Mouse (Mus musculus) midbrain, postnatal 0 days (tissue): ENCODE results near the gene Abhd12. TPM values are rescaled to one million over a fixed set of nuclear protein-coding genes. Genes with fewer than 3 reads are reported as not detected.

Source experiments
- ATAC-seq: fragments of 200-750 bp; cut with Nextera tagmentation; 2 replicates; pipeline ENCODE4 v1.8.0; 2017; ENCODE audit warnings: moderate number of reproducible peaks, mild to moderate bottlenecking, moderate TSS enrichment, moderate library complexity; ENCODE audit not compliant: low FRiP score
- DNase-seq: peaks from one replicate; pipeline ENCODE4 v3.0.0-alpha.2; 2015; ENCODE audit warnings: low spot score
- H3K27ac ChIP-seq: fragments of 300-500 bp; sonication (generic); 2 replicates; pipeline ENCODE4 v1.5.1; 2014; ENCODE audit warnings: low read depth, mild to moderate bottlenecking, low read length, mixed read lengths
- H3K27me3 ChIP-seq: fragments of 300-500 bp; sonication (generic); 2 replicates; pipeline ENCODE4 v1.6.1; 2014; ENCODE audit warnings: low read length, control low read depth, mixed read lengths; ENCODE audit not compliant: insufficient read depth
- H3K36me3 ChIP-seq: fragments of 300-500 bp; sonication (generic); 2 replicates; pipeline ENCODE4 v1.6.1; 2014; ENCODE audit warnings: low read length, control low read depth, mixed read lengths; ENCODE audit not compliant: insufficient read depth
- H3K4me1 ChIP-seq: fragments of 300-500 bp; sonication (generic); 2 replicates; pipeline ENCODE4 v1.6.1; 2014; ENCODE audit warnings: mild to moderate bottlenecking, control low read depth, antibody characterized with exemption, low read length, mixed read lengths; ENCODE audit not compliant: insufficient read depth
- H3K4me2 ChIP-seq: fragments of 300-500 bp; sonication (generic); 2 replicates; pipeline ENCODE4 v1.6.1; 2014; ENCODE audit warnings: low read depth, mild to moderate bottlenecking, low read length, mixed read lengths; ENCODE audit not compliant: poor library complexity, severe bottlenecking
- H3K4me3 ChIP-seq: fragments of 300-500 bp; sonication (generic); 2 replicates; pipeline ENCODE4 v1.5.1; 2014; ENCODE audit warnings: low read depth, mild to moderate bottlenecking, low read length, moderate library complexity
- H3K9ac ChIP-seq: fragments of 300-500 bp; sonication (generic); replicated peaks from 2 replicates; pipeline ENCODE4 v1.6.1; 2014; ENCODE audit warnings: mild to moderate bottlenecking, low read length, moderate library complexity, mixed read lengths; ENCODE audit not compliant: poor library complexity, severe bottlenecking
- H3K9me3 ChIP-seq: fragments of 300-500 bp; sonication (generic); 2 replicates; pipeline ENCODE4 v1.6.1; 2016; ENCODE audit warnings: low read length, control low read depth
- CTCF ChIP-seq: IDR thresholded peaks from 2 replicates; pipeline ENCODE4 v1.5.1; 2016; ENCODE audit warnings: antibody characterized with exemption, mild to moderate bottlenecking
- WGBS: fragments of 180-500 bp; shearing (Covaris S2); extraction: QIAGEN DNeasy Blood & Tissue Kit; methylation state at CpG from one replicate; pipeline ENCODE4 v1.1.7; 2014; 5-methylcytosine and 5-hydroxymethylcytosine counted together
- polyA plus RNA-seq: library from polyadenylated mRNA; unstranded; fragments of >200 nt; fragmentation: Nextera tagmentation; extraction: Ambion mirVana; gene quantifications from 2 replicates; pipeline ENCODE4 v1.2.1, GENCODE M21; 2015
- total RNA-seq: library from RNA; depleted of rRNA; stranded (reverse); fragments of >200 nt; gene quantifications from 2 replicates; pipeline ENCODE4 v1.2.3, GENCODE M21; 2014

Abhd12 gene
- total and polyA plus RNA-seq, 2 experiments from 2014 or later: 144 to 156 TPM

GRCm38 (mm10) chr2:150830011-150830410 is 74.5 kb downstream of the Abhd12 start:
- H3K27me3 ChIP-seq: no peaks in the 10 kb centered on the region
- H3K27ac ChIP-seq: no peak overlapping the region
- H3K9ac ChIP-seq: no peak overlapping the region
- H3K4me1 ChIP-seq: no peaks in the 10 kb centered on the region
- no peak overlapping the region for H3K4me2 ChIP-seq
- no peak for ATAC-seq
- H3K36me3 ChIP-seq: peaks cover 82% of the 10 kb centered on the region
- DNase-seq: no peak
- WGBS: 73% methylated on average over 2 of the region's 2 CpGs
- TF ChIP-seq CTCF: no peak
- H3K4me3 ChIP-seq: no peak overlapping the region
- H3K9me3 ChIP-seq: no peaks in the 10 kb centered on the region

- Histone ChIP-seq H3K9me3 (no peaks in the 10 kb centered on the region), H3K4me3 (no peak overlapping the region), H3K4me1 (no peaks in the 10 kb centered on the region), H3K27ac (no peak overlapping the region), H3K36me3 (peaks cover 83% of the 10 kb centered on the region), H3K27me3 (no peaks in the 10 kb centered on the region), H3K4me2 (no peak overlapping the region), H3K9ac (no peak overlapping the region)
- TF ChIP-seq CTCF: no peak; the same call in 1 of the 2 replicates
- DNase-seq (no peak), ATAC-seq (no peak)
- WGBS: 91% methylated on average over 4 of the region's 4 CpGs
Observed at GRCm38 (mm10) chr2:150828654-150829053, 75.9 kb downstream of the Abhd12 start.

- Histone ChIP-seq H3K4me2 (no peak overlapping the region), H3K27me3 (no peaks in the 10 kb centered on the region), H3K4me3 (no peak overlapping the region), H3K9me3 (no peaks in the 10 kb centered on the region), H3K27ac (no peak overlapping the region), H3K4me1 (no peaks in the 10 kb centered on the region), H3K36me3 (peaks cover 82% of the 10 kb centered on the region), H3K9ac (no peak overlapping the region)
- peak; percentile 32 for TF ChIP-seq CTCF
- ATAC-seq: no peak
- DNase-seq: no peak
- WGBS: 97% methylated on average over 3 of the region's 3 CpGs
Observed at GRCm38 (mm10) chr2:150828164-150828563, 76.4 kb downstream of the Abhd12 start.

GRCm38 (mm10) chr2:150826426-150826825 is 78.1 kb downstream of the Abhd12 start:
- no peak overlapping the region for H3K27ac ChIP-seq
- H3K36me3 ChIP-seq: peaks cover 80% of the 10 kb centered on the region
- no peaks in the 10 kb centered on the region for H3K4me1 ChIP-seq
- no peaks in the 10 kb centered on the region for H3K27me3 ChIP-seq
- H3K4me3 ChIP-seq: no peak overlapping the region
- 94% methylated on average over 3 of the region's 3 CpGs for WGBS
- DNase-seq (no peak), ATAC-seq (no peak)
- no peak overlapping the region for H3K9ac ChIP-seq
- TF ChIP-seq CTCF: no peak
- no peaks in the 10 kb centered on the region for H3K9me3 ChIP-seq
- H3K4me2 ChIP-seq: no peak overlapping the region

GRCm38 (mm10) chr2:150822987-150823386 is 81.6 kb downstream of the Abhd12 start:
- no peak for ATAC-seq
- Histone ChIP-seq H3K4me2 (no peak overlapping the region), H3K27ac (no peak overlapping the region), H3K4me3 (no peak overlapping the region), H3K4me1 (no peaks in the 10 kb centered on the region), H3K27me3 (no peaks in the 10 kb centered on the region), H3K9ac (no peak overlapping the region), H3K9me3 (no peaks in the 10 kb centered on the region), H3K36me3 (peaks cover 80% of the 10 kb centered on the region)
- WGBS: 74% methylated on average over 8 of the region's 8 CpGs
- no peak for TF ChIP-seq CTCF
- no peak for DNase-seq

- ATAC-seq: no peak
- Histone ChIP-seq H3K4me1 (no peaks in the 10 kb centered on the region), H3K9ac (no peak overlapping the region), H3K27me3 (no peaks in the 10 kb centered on the region), H3K9me3 (no peaks in the 10 kb centered on the region), H3K4me3 (no peak overlapping the region), H3K36me3 (peaks cover 77% of the 10 kb centered on the region), H3K27ac (no peak overlapping the region), H3K4me2 (no peak overlapping the region)
- WGBS: 94% methylated on average over 8 of the region's 8 CpGs
- TF ChIP-seq CTCF: no peak
- DNase-seq: no peak
Observed at GRCm38 (mm10) chr2:150820720-150821119, 83.8 kb downstream of the Abhd12 start.
